Mouse (Mus musculus): ENCODE data around the gene Hoxa13. TPM values are rescaled to one million over a fixed set of nuclear protein-coding genes. Genes with fewer than 3 reads are reported as not detected.

Gene Hoxa13
- polyA plus RNA-seq, 1 experiment from 2014 or later, result 0.15 TPM

DNA sequence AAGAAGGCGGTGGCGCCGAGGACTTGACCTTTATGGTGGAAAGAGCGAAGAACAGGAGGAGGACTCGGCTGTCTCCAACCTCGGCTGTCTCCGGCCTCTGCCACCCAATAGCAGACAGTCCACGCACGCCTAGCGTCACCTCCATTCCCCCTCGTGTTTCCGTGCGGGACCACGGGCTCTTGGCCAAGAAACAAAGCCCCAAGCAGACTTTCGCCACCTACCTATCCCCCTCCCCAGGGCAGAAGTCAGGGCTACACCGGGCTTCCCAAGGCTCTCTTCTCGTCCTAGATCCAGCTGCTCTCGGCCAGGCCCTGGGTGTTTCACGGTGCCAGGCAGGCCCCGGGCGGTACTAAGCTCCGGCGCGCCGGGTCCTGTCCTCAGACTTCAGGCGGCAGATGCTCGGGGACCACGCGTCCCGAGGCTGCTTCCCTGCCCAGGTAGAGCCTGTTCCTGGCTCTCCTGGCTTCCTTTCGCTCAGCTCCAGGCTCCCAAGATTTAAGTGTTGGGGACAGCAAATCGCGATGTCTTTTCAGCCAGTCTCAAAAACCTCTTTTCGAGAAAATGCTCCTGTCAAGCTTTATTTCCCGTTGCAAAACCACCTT lies 7.8 kb downstream of the Hoxa13 start:
- no peak overlapping the region; the same call in 1 of the 2 replicates for H3K9ac ChIP-seq (replicated peaks; ENCODE audit: low read length)
- no peak overlapping the region for H3K27ac ChIP-seq (ENCODE audit: low read length)
- no peaks in the 10 kb centered on the region for H3K9me3 ChIP-seq (ENCODE audit: low read length)
- H3K4me1 ChIP-seq (ENCODE audit: insufficient read depth, low read length), result peaks cover 32% of the 10 kb centered on the region
- H3K4me3 ChIP-seq (ENCODE audit: low read length), result peak overlapping the region; percentile 40
- peak overlapping the region; percentile 44 for H3K4me2 ChIP-seq (replicated peaks; ENCODE audit: low read depth, low read length)
- H3K36me3 ChIP-seq (ENCODE audit: insufficient read depth, low read length), result 0 out of 2 replicates have a peak, but pooled peaks cover 3% of the 10 kb centered on the region
- WGBS, result 10% methylated on average over 35 of the region's 35 CpGs
- peak; percentile 28; the same call in 1 of the 2 replicates for ATAC-seq (ENCODE audit: low FRiP score, low TSS enrichment)
- H3K27me3 ChIP-seq (ENCODE audit: insufficient read depth, low read length), result peaks cover 52% of the 10 kb centered on the region

DNA sequence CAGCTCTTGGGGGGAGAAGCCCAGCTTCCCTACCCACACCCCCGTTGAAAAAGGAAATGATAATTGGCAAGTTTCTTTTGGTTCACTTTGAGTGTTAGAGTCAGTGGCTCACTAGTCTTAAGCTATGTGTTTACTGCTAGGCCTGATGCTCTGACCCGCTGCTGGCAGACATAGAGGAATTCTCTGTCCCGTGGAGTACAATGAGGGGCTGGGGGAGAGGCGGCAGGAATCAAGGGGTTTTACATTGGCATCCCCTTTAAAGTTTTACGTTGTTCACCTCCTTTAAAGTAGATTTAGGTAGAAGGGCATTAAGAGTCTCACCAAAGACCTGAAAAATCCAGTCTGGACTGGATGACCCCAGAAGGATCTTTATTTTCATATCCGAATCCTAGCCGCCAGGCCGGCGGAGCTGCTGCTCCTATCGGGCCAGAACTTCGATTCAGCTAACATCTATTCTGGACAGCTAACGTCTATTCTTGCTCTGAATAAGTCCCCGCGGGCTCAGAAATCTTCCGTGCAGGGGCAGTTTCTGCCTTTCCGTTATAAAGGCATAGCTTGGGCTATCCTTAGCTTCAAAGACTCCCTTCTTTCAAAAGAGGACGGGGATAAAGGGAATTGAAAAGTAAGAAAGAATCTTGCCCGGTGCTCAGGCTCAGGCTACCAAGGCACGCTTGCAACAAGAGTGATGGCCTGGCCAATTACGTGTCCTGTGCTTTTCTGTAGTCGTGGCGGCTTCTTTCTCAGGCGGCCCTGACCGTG lies 8.5 kb downstream of the Hoxa13 start:
- Histone ChIP-seq H3K9me3 (ENCODE audit: low read length) (no peaks in the 10 kb centered on the region), H3K4me2 (replicated peaks; ENCODE audit: low read depth, low read length) (peak overlapping the region; percentile 44), H3K9ac (replicated peaks; ENCODE audit: low read length) (no peak overlapping the region), H3K4me3 (ENCODE audit: low read length) (peak overlapping the region; percentile 40), H3K36me3 (ENCODE audit: insufficient read depth, low read length) (0 out of 2 replicates have a peak, but pooled peaks cover 3% of the 10 kb centered on the region), H3K4me1 (ENCODE audit: insufficient read depth, low read length) (peaks cover 32% of the 10 kb centered on the region), H3K27me3 (ENCODE audit: insufficient read depth, low read length) (peaks cover 53% of the 10 kb centered on the region), H3K27ac (ENCODE audit: low read length) (no peak overlapping the region)
- 37% methylated on average over 24 of the region's 24 CpGs for WGBS
- no peak for ATAC-seq (ENCODE audit: low FRiP score, low TSS enrichment)

DNA sequence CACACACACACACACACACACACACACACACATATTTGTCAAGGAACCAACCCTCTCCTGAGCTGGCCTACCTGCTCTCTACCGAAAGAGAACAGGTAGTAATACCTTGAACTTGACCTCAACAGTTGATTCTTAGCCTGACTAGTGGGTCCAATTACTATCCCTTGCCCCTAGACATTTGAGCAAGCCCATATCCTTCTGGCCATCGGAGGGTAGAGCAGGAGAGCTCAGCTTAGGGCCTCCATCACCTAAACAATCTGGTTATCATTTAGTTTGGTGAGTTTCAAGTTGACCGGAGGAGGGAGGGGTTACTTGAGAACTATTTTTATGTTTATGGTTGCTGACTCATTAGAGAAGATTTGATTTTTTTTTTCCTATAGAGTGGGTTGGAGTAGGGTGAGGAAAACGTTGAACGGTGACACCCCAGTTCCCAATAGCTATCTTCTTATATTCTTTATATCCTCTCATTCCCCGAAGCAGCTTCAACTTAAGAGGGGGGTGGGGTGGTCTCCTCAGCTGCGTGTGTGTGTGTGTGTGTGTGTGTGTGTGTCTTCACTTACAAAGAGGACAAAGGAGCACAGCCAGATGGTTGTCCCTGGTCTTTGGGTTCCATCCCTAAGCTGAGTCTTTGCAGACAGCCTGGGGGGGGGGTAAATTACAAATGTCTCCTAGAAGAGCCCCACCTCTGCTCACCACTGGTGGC lies 9.4 kb downstream of the Hoxa13 start:
- H3K27me3 ChIP-seq (ENCODE audit: insufficient read depth, low read length), result peaks cover 47% of the 10 kb centered on the region
- 48% methylated on average over 7 of the region's 7 CpGs for WGBS
- no peak overlapping the region for H3K9ac ChIP-seq (replicated peaks; ENCODE audit: low read length)
- H3K4me2 ChIP-seq (replicated peaks; ENCODE audit: low read depth, low read length), result no peak overlapping the region
- H3K9me3 ChIP-seq (ENCODE audit: low read length), result no peaks in the 10 kb centered on the region
- no peak overlapping the region for H3K27ac ChIP-seq (ENCODE audit: low read length)
- ATAC-seq (ENCODE audit: low FRiP score, low TSS enrichment), result no peak
- no peak overlapping the region for H3K4me3 ChIP-seq (ENCODE audit: low read length)
- H3K4me1 ChIP-seq (ENCODE audit: insufficient read depth, low read length), result peaks cover 32% of the 10 kb centered on the region
- H3K36me3 ChIP-seq (ENCODE audit: insufficient read depth, low read length), result 0 out of 2 replicates have a peak, but pooled peaks cover 3% of the 10 kb centered on the region

- Histone ChIP-seq H3K36me3 (ENCODE audit: insufficient read depth, low read length) (0 out of 2 replicates have a peak, but pooled peaks cover 3% of the 10 kb centered on the region), H3K27ac (ENCODE audit: low read length) (peak overlapping the region; percentile 95), H3K4me1 (ENCODE audit: insufficient read depth, low read length) (peaks cover 32% of the 10 kb centered on the region), H3K4me3 (ENCODE audit: low read length) (peak overlapping the region; percentile 50), H3K9me3 (ENCODE audit: low read length) (no peaks in the 10 kb centered on the region), H3K9ac (replicated peaks; ENCODE audit: low read length) (peak overlapping the region; percentile 77), H3K4me2 (replicated peaks; ENCODE audit: low read depth, low read length) (peak overlapping the region; percentile 67), H3K27me3 (ENCODE audit: insufficient read depth, low read length) (peaks cover 37% of the 10 kb centered on the region)
- 28% methylated on average over 4 of the region's 4 CpGs for WGBS
- no peak for ATAC-seq (ENCODE audit: low FRiP score, low TSS enrichment)
Measured at GRCm38 (mm10) chr6:52249826-52250225, 10.9 kb downstream of the Hoxa13 start.

DNA sequence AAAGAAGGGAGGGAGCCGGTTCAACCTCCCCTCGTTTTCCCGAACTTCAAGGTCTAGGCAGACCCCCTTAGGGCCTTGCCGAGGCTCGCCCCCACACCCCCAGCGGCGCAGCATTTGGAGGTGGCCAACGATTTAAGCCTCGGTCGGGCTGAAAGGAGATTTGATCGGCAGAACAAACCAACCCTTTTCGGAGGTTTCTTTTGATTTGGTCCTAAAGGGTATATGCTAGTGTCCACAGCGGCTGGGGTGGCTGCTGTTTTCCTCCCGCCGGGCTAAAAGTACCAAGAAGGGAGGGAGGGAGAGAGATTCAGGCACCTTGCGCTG lies 11.3 kb downstream of the Hoxa13 start:
- no peaks in the 10 kb centered on the region for H3K9me3 ChIP-seq (ENCODE audit: low read length)
- H3K27ac ChIP-seq (ENCODE audit: low read length), result peak overlapping the region; percentile 95
- H3K36me3 ChIP-seq (ENCODE audit: insufficient read depth, low read length), result 0 out of 2 replicates have a peak, but pooled peaks cover 3% of the 10 kb centered on the region
- WGBS, result 6% methylated on average over 16 of the region's 16 CpGs
- peaks cover 37% of the 10 kb centered on the region for H3K27me3 ChIP-seq (ENCODE audit: insufficient read depth, low read length)
- ATAC-seq (ENCODE audit: low FRiP score, low TSS enrichment), result no peak
- H3K9ac ChIP-seq (replicated peaks; ENCODE audit: low read length), result peak overlapping the region; percentile 77
- peak overlapping the region; percentile 67 for H3K4me2 ChIP-seq (replicated peaks; ENCODE audit: low read depth, low read length)
- peak overlapping the region; percentile 50 for H3K4me3 ChIP-seq (ENCODE audit: low read length)
- peaks cover 32% of the 10 kb centered on the region for H3K4me1 ChIP-seq (ENCODE audit: insufficient read depth, low read length)

- peak overlapping the region; percentile 95 for H3K27ac ChIP-seq (ENCODE audit: low read length)
- H3K27me3 ChIP-seq (ENCODE audit: insufficient read depth, low read length), result peaks cover 31% of the 10 kb centered on the region
- peak overlapping the region; percentile 77 for H3K9ac ChIP-seq (replicated peaks; ENCODE audit: low read length)
- peak overlapping the region; percentile 67 for H3K4me2 ChIP-seq (replicated peaks; ENCODE audit: low read depth, low read length)
- peak overlapping the region; percentile 50 for H3K4me3 ChIP-seq (ENCODE audit: low read length)
- WGBS, result 4% methylated on average over 27 of the region's 27 CpGs
- peaks cover 32% of the 10 kb centered on the region for H3K4me1 ChIP-seq (ENCODE audit: insufficient read depth, low read length)
- H3K36me3 ChIP-seq (ENCODE audit: insufficient read depth, low read length), result 0 out of 2 replicates have a peak, but pooled peaks cover 3% of the 10 kb centered on the region
- H3K9me3 ChIP-seq (ENCODE audit: low read length), result no peaks in the 10 kb centered on the region
- ATAC-seq (ENCODE audit: low FRiP score, low TSS enrichment), result no peak
Measured at GRCm38 (mm10) chr6:52248638-52249414, 11.9 kb downstream of the Hoxa13 start.

- H3K27ac ChIP-seq (ENCODE audit: low read length), result peak overlapping the region; percentile 95
- H3K4me1 ChIP-seq (ENCODE audit: insufficient read depth, low read length), result peaks cover 26% of the 10 kb centered on the region
- H3K27me3 ChIP-seq (ENCODE audit: insufficient read depth, low read length), result peaks cover 26% of the 10 kb centered on the region
- 0 out of 2 replicates have a peak, but pooled peaks cover 3% of the 10 kb centered on the region for H3K36me3 ChIP-seq (ENCODE audit: insufficient read depth, low read length)
- peak overlapping the region; percentile 67 for H3K4me2 ChIP-seq (replicated peaks; ENCODE audit: low read depth, low read length)
- H3K4me3 ChIP-seq (ENCODE audit: low read length), result peak overlapping the region; percentile 50
- no peaks in the 10 kb centered on the region for H3K9me3 ChIP-seq (ENCODE audit: low read length)
- H3K9ac ChIP-seq (replicated peaks; ENCODE audit: low read length), result peak overlapping the region; percentile 77
- ATAC-seq (ENCODE audit: low FRiP score, low TSS enrichment), result 0 out of 2 replicates have a peak, but pooled peaks have one; percentile 7
- 4% methylated on average over 23 of the region's 23 CpGs for WGBS
Measured at GRCm38 (mm10) chr6:52247766-52248637, 12.7 kb downstream of the Hoxa13 start.

DNA sequence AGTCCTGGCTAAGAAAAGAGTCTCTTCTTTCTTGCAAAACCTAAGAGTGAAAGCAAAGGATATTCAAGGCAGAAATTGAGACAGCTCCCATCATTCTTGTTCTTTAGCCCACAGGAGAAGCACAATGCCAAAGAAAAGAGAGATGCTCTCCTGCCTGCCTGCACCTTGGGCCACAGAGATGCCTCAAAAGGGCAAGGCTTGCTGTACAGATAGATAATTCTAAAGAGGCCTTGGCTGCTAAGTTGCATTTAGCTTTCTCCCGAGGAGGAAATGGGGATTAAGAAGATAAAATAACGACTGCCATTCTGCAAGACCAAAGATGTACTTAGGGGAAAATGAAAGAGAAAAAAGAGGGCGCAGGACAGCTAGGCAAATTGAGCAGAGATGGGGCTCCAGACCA lies 13.8 kb downstream of the Hoxa13 start:
- Histone ChIP-seq H3K9me3 (ENCODE audit: low read length) (no peaks in the 10 kb centered on the region), H3K9ac (replicated peaks; ENCODE audit: low read length) (peak overlapping the region; percentile 98), H3K27me3 (ENCODE audit: insufficient read depth, low read length) (peaks cover 19% of the 10 kb centered on the region), H3K27ac (ENCODE audit: low read length) (peak overlapping the region; percentile 96), H3K4me1 (ENCODE audit: insufficient read depth, low read length) (peaks cover 31% of the 10 kb centered on the region), H3K36me3 (ENCODE audit: insufficient read depth, low read length) (peaks cover 3% of the 10 kb centered on the region; the same call in 1 of the 2 replicates), H3K4me3 (ENCODE audit: low read length) (peak overlapping the region; percentile 80), H3K4me2 (replicated peaks; ENCODE audit: low read depth, low read length) (peak overlapping the region; percentile 78)
- ATAC-seq (ENCODE audit: low FRiP score, low TSS enrichment), result no peak
- WGBS, result 9% methylated on average over 3 of the region's 3 CpGs
